Mouse (Mus musculus) lung, postnatal 0 days (tissue): ENCODE results near the gene Plcb1. TPM values are rescaled to one million over a fixed set of nuclear protein-coding genes. Genes with fewer than 3 reads are reported as not detected.

Experiments used
- ATAC-seq: fragments of 200-750 bp; cut with Nextera tagmentation; 2 replicates; pipeline ENCODE4 v1.8.0; 2017; ENCODE audit warnings: moderate library complexity
- DNase-seq: peaks from one replicate; pipeline ENCODE4 v3.0.0-alpha.2; 2016; ENCODE audit warnings: low spot score
- H3K27ac ChIP-seq: fragments of 300-500 bp; sonication (generic); 2 replicates; pipeline ENCODE4 v1.5.1; 2014; ENCODE audit warnings: antibody characterized with exemption, mild to moderate bottlenecking, low read length, mixed read lengths
- H3K27me3 ChIP-seq: fragments of 300-500 bp; sonication (generic); replicated peaks from 2 replicates; pipeline ENCODE4 v1.6.1; 2014; ENCODE audit warnings: low read length, mixed read lengths; ENCODE audit not compliant: insufficient read depth
- H3K36me3 ChIP-seq: fragments of 300-500 bp; sonication (generic); 2 replicates; pipeline ENCODE4 v1.6.1; 2014; ENCODE audit warnings: low read length, mixed read lengths; ENCODE audit not compliant: insufficient read depth
- H3K4me1 ChIP-seq: fragments of 300-500 bp; sonication (generic); 2 replicates; pipeline ENCODE4 v1.6.1; 2014; ENCODE audit warnings: antibody characterized with exemption, low read depth, low read length, mixed read lengths; ENCODE audit not compliant: insufficient read depth
- H3K4me2 ChIP-seq: fragments of 300-500 bp; sonication (generic); replicated peaks from 2 replicates; pipeline ENCODE4 v1.6.1; 2014; ENCODE audit warnings: low read depth, mild to moderate bottlenecking, low read length, moderate library complexity, mixed read lengths
- H3K4me3 ChIP-seq: fragments of 300-500 bp; sonication (generic); 2 replicates; pipeline ENCODE4 v1.5.1; 2014; ENCODE audit warnings: low read depth, low read length
- H3K9ac ChIP-seq: fragments of 300-500 bp; sonication (generic); replicated peaks from 2 replicates; pipeline ENCODE4 v1.6.1; 2014; ENCODE audit warnings: low read depth, mild to moderate bottlenecking
- H3K9me3 ChIP-seq: fragments of 300-500 bp; sonication (generic); 2 replicates; pipeline ENCODE4 v1.6.1; 2016; ENCODE audit warnings: low read length, mixed read lengths
- CTCF ChIP-seq: IDR thresholded peaks from 2 replicates; pipeline ENCODE4 v1.5.1; 2016; ENCODE audit warnings: antibody characterized with exemption, mild to moderate bottlenecking
- EP300 ChIP-seq: IDR thresholded peaks from 2 replicates; pipeline ENCODE4 v1.6.1; 2016; ENCODE audit warnings: antibody characterized with exemption, mild to moderate bottlenecking, control low read depth
- WGBS: fragments of 180-500 bp; shearing (Covaris S2); extraction: QIAGEN DNeasy Blood & Tissue Kit; methylation state at CpG from one replicate; pipeline ENCODE4 v1.1.7; 2014; 5-methylcytosine and 5-hydroxymethylcytosine counted together
- polyA plus RNA-seq: library from polyadenylated mRNA; unstranded; fragments of >200 nt; fragmentation: Nextera tagmentation; extraction: Ambion mirVana; gene quantifications from 2 replicates; pipeline ENCODE4 v1.2.1, GENCODE M21; 2015

Gene Plcb1
- polyA plus RNA-seq, 1 experiment from 2014 or later: 8.7 TPM

DNA sequence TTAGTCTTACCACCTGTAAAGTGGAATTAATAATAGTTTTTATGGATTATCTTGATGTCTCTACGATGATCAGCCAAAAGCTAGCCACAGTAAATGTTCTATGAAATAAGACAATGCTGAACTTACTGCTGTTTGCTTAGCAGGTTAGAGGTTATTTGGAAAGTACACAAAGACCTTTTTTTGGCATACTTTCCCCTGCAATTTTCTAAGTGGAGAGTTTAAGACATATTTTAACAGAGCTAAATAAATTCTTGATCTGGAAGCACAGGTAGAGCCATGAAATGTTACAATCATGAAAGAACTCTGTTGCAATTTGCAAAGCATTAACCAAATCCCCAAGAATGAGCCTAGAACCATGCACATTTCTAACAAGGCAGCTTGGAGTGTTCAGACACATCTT is 140.4 kb downstream of the Plcb1 start:
- Histone ChIP-seq H3K27me3 (no peaks in the 10 kb centered on the region), H3K9ac (no peak overlapping the region), H3K4me3 (no peak overlapping the region), H3K4me1 (no peaks in the 10 kb centered on the region), H3K9me3 (no peaks in the 10 kb centered on the region), H3K4me2 (no peak overlapping the region), H3K27ac (no peak overlapping the region), H3K36me3 (no peaks in the 10 kb centered on the region)
- ATAC-seq (no peak), DNase-seq (no peak)
- WGBS: 53% methylated on average over 1 of the region's 1 CpGs
- TF ChIP-seq EP300 (no peak), CTCF (no peak)

DNA sequence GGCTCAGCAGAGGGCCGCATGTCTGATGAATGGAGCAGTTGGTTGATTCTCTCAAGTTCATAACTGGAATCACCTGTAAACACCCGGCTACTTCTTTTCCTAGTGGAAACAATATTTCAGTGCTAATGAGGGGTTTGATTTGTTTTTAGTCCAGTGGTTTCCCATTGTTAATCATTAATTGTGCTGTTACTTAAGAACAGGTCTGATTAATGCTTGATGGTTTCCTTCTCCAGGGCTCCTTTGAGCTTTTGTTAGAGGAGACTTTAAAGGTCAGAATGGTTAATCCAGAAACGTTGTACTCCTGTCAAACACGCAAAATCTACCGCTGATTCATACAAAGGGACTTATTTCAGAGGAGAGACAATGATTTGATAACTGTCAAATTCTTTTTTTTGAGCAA is 141.2 kb downstream of the Plcb1 start:
- Histone ChIP-seq H3K4me3 (no peak overlapping the region), H3K4me2 (no peak overlapping the region), H3K27me3 (no peaks in the 10 kb centered on the region), H3K9me3 (no peaks in the 10 kb centered on the region), H3K4me1 (no peaks in the 10 kb centered on the region), H3K36me3 (no peaks in the 10 kb centered on the region), H3K9ac (no peak overlapping the region), H3K27ac (no peak overlapping the region)
- TF ChIP-seq CTCF (no peak), EP300 (no peak)
- 50% methylated on average over 5 of the region's 5 CpGs for WGBS
- no peak for DNase-seq
- no peak for ATAC-seq

DNA sequence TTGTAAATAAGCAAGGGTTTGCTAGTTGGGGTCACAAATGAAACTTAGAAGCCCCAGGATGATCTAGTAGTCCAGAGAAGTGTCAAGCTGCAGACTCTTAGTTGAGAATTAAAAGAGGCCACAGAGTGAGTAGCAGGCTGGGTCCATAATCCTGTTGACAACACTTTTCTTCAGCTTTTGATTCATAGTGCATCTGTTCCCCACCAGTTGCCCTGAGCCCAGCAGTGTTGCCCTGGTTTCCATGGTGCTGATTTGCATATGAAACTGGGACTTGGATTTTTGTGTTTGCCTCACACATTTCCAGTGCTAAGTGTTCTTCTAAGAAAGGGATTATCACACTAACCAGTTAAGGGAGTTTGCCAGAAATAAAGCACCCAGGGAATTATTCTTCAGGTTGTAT is 143.6 kb downstream of the Plcb1 start:
- TF ChIP-seq EP300 (no peak), CTCF (no peak)
- H3K27me3 ChIP-seq: no peaks in the 10 kb centered on the region

DNA sequence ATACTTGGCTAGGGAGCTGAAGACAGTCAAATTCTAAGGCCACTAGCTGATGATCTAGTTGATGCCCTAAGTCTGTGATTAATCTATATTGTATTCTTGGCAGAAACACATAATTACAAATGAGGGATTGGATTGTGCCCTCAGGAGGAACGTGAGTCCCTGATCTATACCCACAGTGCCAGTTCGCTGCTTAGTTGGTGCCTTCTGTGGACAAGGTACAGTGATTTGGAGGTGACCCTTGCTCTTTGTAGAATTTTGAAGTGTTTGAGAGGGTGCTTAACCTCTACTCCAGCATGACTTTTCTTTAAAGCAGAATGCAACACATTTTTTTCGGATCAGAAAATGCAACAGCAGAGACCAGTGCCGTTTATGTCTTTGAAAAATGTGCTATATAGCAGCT is 145.1 kb downstream of the Plcb1 start:
- Histone ChIP-seq H3K4me2 (no peak overlapping the region), H3K4me1 (no peaks in the 10 kb centered on the region), H3K27ac (no peak overlapping the region), H3K36me3 (no peaks in the 10 kb centered on the region), H3K9ac (no peak overlapping the region), H3K9me3 (no peaks in the 10 kb centered on the region), H3K4me3 (no peak overlapping the region), H3K27me3 (no peaks in the 10 kb centered on the region)
- WGBS: 55% methylated on average over 4 of the region's 4 CpGs
- no peak for TF ChIP-seq CTCF
- TF ChIP-seq EP300: no peak
- ATAC-seq: no peak
- DNase-seq: no peak

More for the DNA sequence above, 143.6 kb downstream of the Plcb1 start:
- H3K36me3 ChIP-seq: no peaks in the 10 kb centered on the region
- no peak overlapping the region for H3K9ac ChIP-seq
- H3K4me3 ChIP-seq: no peak overlapping the region
- H3K9me3 ChIP-seq: no peaks in the 10 kb centered on the region
- H3K27ac ChIP-seq: no peak overlapping the region
- DNase-seq (no peak), ATAC-seq (no peak)
- no peaks in the 10 kb centered on the region for H3K4me1 ChIP-seq
- no peak overlapping the region for H3K4me2 ChIP-seq

GRCm38 (mm10) chr2:134931756-134932421 is 146.0 kb downstream of the Plcb1 start:
- ATAC-seq: peak; percentile 35; the same call in 1 of the 2 replicates
- WGBS: 60% methylated on average over 5 of the region's 5 CpGs
- Histone ChIP-seq H3K9me3 (no peaks in the 10 kb centered on the region), H3K4me3 (no peak overlapping the region), H3K36me3 (no peaks in the 10 kb centered on the region), H3K4me1 (0 out of 2 replicates have a peak, but pooled peaks cover 3% of the 10 kb centered on the region), H3K9ac (no peak overlapping the region), H3K27ac (no peak overlapping the region), H3K27me3 (no peaks in the 10 kb centered on the region), H3K4me2 (no peak overlapping the region)
- peak; percentile 51 for DNase-seq
- TF ChIP-seq EP300: no peak
- no peak for TF ChIP-seq CTCF

DNA sequence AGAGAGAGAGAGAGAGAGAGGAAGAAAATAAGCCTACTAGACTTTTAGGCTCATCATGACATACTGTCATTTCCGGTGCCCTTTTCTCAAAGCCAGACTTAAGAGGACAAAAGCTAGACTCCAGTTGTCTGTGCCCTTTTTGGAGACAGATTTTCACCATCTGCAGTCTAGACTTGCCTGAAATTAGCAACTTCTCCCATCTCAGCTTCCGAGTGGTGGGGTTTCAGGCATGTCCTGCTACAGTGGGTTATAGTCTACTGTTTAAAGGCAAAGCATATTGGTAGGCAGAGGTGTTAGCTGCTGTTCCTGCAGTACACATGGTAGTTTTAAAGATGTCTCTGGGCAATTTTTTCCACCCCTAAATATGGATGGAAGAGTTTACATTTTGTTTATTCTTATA is 149.6 kb downstream of the Plcb1 start:
- Histone ChIP-seq H3K4me3 (no peak overlapping the region), H3K4me2 (no peak overlapping the region), H3K27ac (no peak overlapping the region), H3K9ac (no peak overlapping the region), H3K9me3 (no peaks in the 10 kb centered on the region), H3K4me1 (0 out of 2 replicates have a peak, but pooled peaks cover 3% of the 10 kb centered on the region), H3K36me3 (no peaks in the 10 kb centered on the region), H3K27me3 (no peaks in the 10 kb centered on the region)
- WGBS: 94% methylated on average over 2 of the region's 2 CpGs
- no peak for TF ChIP-seq CTCF
- no peak for DNase-seq
- ATAC-seq: no peak
